Mouse (Mus musculus) embryonic facial prominence, embryonic 11.5 days (tissue): ENCODE data around the gene Bcl7c. TPM values are rescaled to one million over a fixed set of nuclear protein-coding genes. Genes with fewer than 3 reads are reported as not detected.
"Not testable (repeated sequence)": the region's sequence is repeated elsewhere in the genome, so short reads cannot be mapped to it uniquely, and the experiment has no call there.

ENCODE experiments used
- ATAC-seq: fragments of 200-750 bp; cut with Nextera tagmentation; replicated peaks from 2 replicates; pipeline ENCODE4 v1.8.0; 2017; ENCODE audit warnings: low read depth; ENCODE audit not compliant: insufficient number of reproducible peaks, low FRiP score, low TSS enrichment
- DNase-seq: peaks from one replicate; pipeline ENCODE4 v3.0.0-alpha.2; 2015; ENCODE audit warnings: low spot score
- H3K27ac ChIP-seq: fragments of 300-500 bp; sonication (generic); replicated peaks from 2 replicates; pipeline ENCODE4 v1.5.1; 2014; ENCODE audit warnings: mild to moderate bottlenecking, low read depth, low read length, control low read depth
- H3K27me3 ChIP-seq: fragments of 300-500 bp; sonication (generic); 2 replicates; pipeline ENCODE4 v1.6.1; 2014; ENCODE audit warnings: mild to moderate bottlenecking, low read length, moderate library complexity, mixed read lengths; ENCODE audit not compliant: control insufficient read depth, insufficient read depth
- H3K36me3 ChIP-seq: fragments of 300-500 bp; sonication (generic); replicated peaks from 2 replicates; pipeline ENCODE4 v1.6.1; 2014; ENCODE audit warnings: low read depth, mild to moderate bottlenecking, low read length, moderate library complexity, mixed read lengths; ENCODE audit not compliant: control insufficient read depth, insufficient read depth
- H3K4me1 ChIP-seq: fragments of 300-500 bp; sonication (generic); 2 replicates; pipeline ENCODE4 v1.6.1; 2014; ENCODE audit warnings: low read length, mixed read lengths; ENCODE audit not compliant: control insufficient read depth, insufficient read depth
- H3K4me2 ChIP-seq: fragments of 300-500 bp; sonication (generic); 2 replicates; pipeline ENCODE4 v1.6.1; 2014; ENCODE audit warnings: low read depth, mild to moderate bottlenecking, control low read depth, low read length, moderate library complexity
- H3K4me3 ChIP-seq: fragments of 300-500 bp; sonication (generic); 2 replicates; pipeline ENCODE4 v1.5.1; 2014; ENCODE audit warnings: low read depth, low read length, control low read depth
- H3K9ac ChIP-seq: fragments of 300-500 bp; sonication (generic); replicated peaks from 2 replicates; pipeline ENCODE4 v1.6.1; 2014; ENCODE audit warnings: mild to moderate bottlenecking, control low read depth, low read length
- H3K9me3 ChIP-seq: fragments of 300-500 bp; sonication (generic); replicated peaks from 2 replicates; pipeline ENCODE4 v1.6.1; 2016; ENCODE audit warnings: mild to moderate bottlenecking, low read length, inconsistent platforms, mixed read lengths; ENCODE audit not compliant: control insufficient read depth
- WGBS: fragments of 180-500 bp; shearing (Covaris S2); extraction: QIAGEN DNeasy Blood & Tissue Kit; methylation state at CpG from one replicate; pipeline ENCODE4 v1.1.7; 2014; 5-methylcytosine and 5-hydroxymethylcytosine counted together
- polyA plus RNA-seq: library from polyadenylated mRNA; unstranded; fragments of >200 nt; fragmentation: Nextera tagmentation; extraction: Ambion mirVana; gene quantifications from 2 replicates; pipeline ENCODE4 v1.2.1, GENCODE M21; 2014

Gene Bcl7c
- polyA plus RNA-seq, 1 experiment from 2014 or later: 86.6 TPM

GRCm38 (mm10) chr7:127747559-127748234, 39.0 kb upstream of the Bcl7c start:
- Histone ChIP-seq H3K4me1 (no peaks in the 10 kb centered on the region), H3K4me2 (peak overlapping the region; percentile 59), H3K9ac (peak overlapping the region; percentile 90), H3K36me3 (peaks cover 23% of the 10 kb centered on the region), H3K9me3 (no peaks in the 10 kb centered on the region), H3K27ac (peak overlapping the region; percentile 95), H3K4me3 (peak overlapping the region; percentile 88), H3K27me3 (no peaks in the 10 kb centered on the region)
- DNase-seq (no peak), ATAC-seq (no peak)
- WGBS: 29% methylated on average over 6 of the region's 6 CpGs

- Histone ChIP-seq H3K27ac (peak overlapping the region; percentile 95), H3K4me2 (peak overlapping the region; percentile 59), H3K9me3 (no peaks in the 10 kb centered on the region), H3K9ac (peak overlapping the region; percentile 90), H3K4me3 (peak overlapping the region; percentile 88), H3K27me3 (no peaks in the 10 kb centered on the region), H3K4me1 (no peaks in the 10 kb centered on the region), H3K36me3 (peaks cover 18% of the 10 kb centered on the region)
- DNase-seq (peak; percentile 66), ATAC-seq (peak; percentile 1; the same call in 1 of the 2 replicates)
- 0% methylated on average over 27 of the region's 62 CpGs for WGBS
Measured at GRCm38 (mm10) chr7:127746494-127747491, 38.1 kb upstream of the Bcl7c start.

GRCm38 (mm10) chr7:127745652-127746493, 37.1 kb upstream of the Bcl7c start:
- Histone ChIP-seq H3K4me1 (no peaks in the 10 kb centered on the region), H3K36me3 (peaks cover 12% of the 10 kb centered on the region), H3K27me3 (no peaks in the 10 kb centered on the region), H3K9me3 (no peaks in the 10 kb centered on the region), H3K27ac (peak overlapping the region; percentile 95), H3K4me2 (peak overlapping the region; percentile 59), H3K9ac (peak overlapping the region; percentile 90), H3K4me3 (peak overlapping the region; percentile 88)
- DNase-seq: peak; percentile 99
- peak; percentile 76 for ATAC-seq
- under 1% methylated on average over 37 of the region's 39 CpGs for WGBS

- DNase-seq (peak; percentile 98), ATAC-seq (peak; percentile 81)
- Histone ChIP-seq H3K27me3 (no peaks in the 10 kb centered on the region), H3K9ac (peak overlapping the region; percentile 71), H3K4me2 (peak overlapping the region; percentile 55), H3K27ac (peak overlapping the region; percentile 95), H3K36me3 (peaks cover 7% of the 10 kb centered on the region), H3K4me1 (no peaks in the 10 kb centered on the region), H3K4me3 (peak overlapping the region; percentile 88), H3K9me3 (no peaks in the 10 kb centered on the region)
- 0% methylated on average over 19 of the region's 19 CpGs for WGBS
Measured at GRCm38 (mm10) chr7:127745251-127745651, 36.5 kb upstream of the Bcl7c start.

GRCm38 (mm10) chr7:127744366-127745045, 35.8 kb upstream of the Bcl7c start, which contains the start of gene Fbxl19:
Fbxl19 (plus strand) TSS chr7:127744543.
- WGBS: under 1% methylated on average over 26 of the region's 26 CpGs
- Histone ChIP-seq H3K4me2 (peak within 1 kb of the TSS; percentile 55), H3K4me1 (no peaks in the 10 kb centered on the region), H3K36me3 (peaks cover 3% of the 10 kb centered on the region), H3K27ac (peak within 1 kb of the TSS; percentile 95), H3K27me3 (no peaks in the 10 kb centered on the region), H3K4me3 (peak within 1 kb of the TSS; percentile 88), H3K9me3 (no peaks in the 10 kb centered on the region), H3K9ac (peak within 1 kb of the TSS; percentile 71)
- no peak for ATAC-seq
- DNase-seq: peak; percentile 87

- H3K36me3 ChIP-seq, H3K4me3 ChIP-seq, H3K9ac ChIP-seq, H3K27me3 ChIP-seq, ATAC-seq, H3K9me3 ChIP-seq, H3K27ac ChIP-seq, H3K4me2 ChIP-seq, DNase-seq, H3K4me1 ChIP-seq: not testable (repeated sequence)
- WGBS: no CpG with 5 or more reads among the region's 5 CpGs
Measured at GRCm38 (mm10) chr7:127732066-127732465, 23.3 kb upstream of the Bcl7c start, which contains the start of gene Ctf2. Ctf2 (minus strand) TSS chr7:127732166.

- H3K4me2 ChIP-seq: no peak overlapping the region
- H3K4me3 ChIP-seq: no peak overlapping the region
- no peak overlapping the region for H3K9ac ChIP-seq
- DNase-seq (no peak), ATAC-seq (no peak)
- H3K4me1 ChIP-seq: no peaks in the 10 kb centered on the region
- H3K27ac ChIP-seq: no peak overlapping the region
- H3K27me3 ChIP-seq: no peaks in the 10 kb centered on the region
- no peaks in the 10 kb centered on the region for H3K9me3 ChIP-seq
- H3K36me3 ChIP-seq: no peaks in the 10 kb centered on the region
- 73% methylated on average over 4 of the region's 4 CpGs for WGBS
Measured at GRCm38 (mm10) chr7:127730170-127730569, 21.4 kb upstream of the Bcl7c start.
